Mouse (Mus musculus): ENCODE results near the gene Hist1h3b. TPM values are rescaled to one million over a fixed set of nuclear protein-coding genes. Genes with fewer than 3 reads are reported as not detected.
"Not testable (repeated sequence)": the region's sequence is repeated elsewhere in the genome, so short reads cannot be mapped to it uniquely, and the experiment has no call there.

Hist1h3b gene
- polyA plus RNA-seq, 1 experiment from 2014 or later, result 12.5 TPM

GRCm38 (mm10) chr13:23763586-23764323, 11.7 kb downstream of the Hist1h3b start, which contains the start of gene Hist1h1a:
Gene Hist1h1a (plus strand): TSS chr13:23763666.
- Histone ChIP-seq H3K4me1 (ENCODE audit: control insufficient read depth, insufficient read depth, low read length) (peaks cover 18% of the 10 kb centered on the region; the same call in 1 of the 2 replicates), H3K27ac (ENCODE audit: low read depth, low read length) (peak within 1 kb of the TSS; percentile 98), H3K36me3 (ENCODE audit: control insufficient read depth, insufficient read depth, low read length) (no peaks in the 10 kb centered on the region), H3K9ac (ENCODE audit: low read depth, low read length) (peak within 1 kb of the TSS; percentile 81), H3K27me3 (ENCODE audit: control insufficient read depth, insufficient read depth, low read length) (no peaks in the 10 kb centered on the region), H3K4me3 (ENCODE audit: low read length) (peak within 1 kb of the TSS; percentile 57), H3K9me3 (ENCODE audit: control insufficient read depth, low read length) (no peaks in the 10 kb centered on the region), H3K4me2 (replicated peaks; ENCODE audit: low read depth, low read length) (peak within 1 kb of the TSS; percentile 55)
- 3% methylated on average over 34 of the region's 34 CpGs for WGBS
- peak; percentile 72 for ATAC-seq (ENCODE audit: low FRiP score, low TSS enrichment)

DNA sequence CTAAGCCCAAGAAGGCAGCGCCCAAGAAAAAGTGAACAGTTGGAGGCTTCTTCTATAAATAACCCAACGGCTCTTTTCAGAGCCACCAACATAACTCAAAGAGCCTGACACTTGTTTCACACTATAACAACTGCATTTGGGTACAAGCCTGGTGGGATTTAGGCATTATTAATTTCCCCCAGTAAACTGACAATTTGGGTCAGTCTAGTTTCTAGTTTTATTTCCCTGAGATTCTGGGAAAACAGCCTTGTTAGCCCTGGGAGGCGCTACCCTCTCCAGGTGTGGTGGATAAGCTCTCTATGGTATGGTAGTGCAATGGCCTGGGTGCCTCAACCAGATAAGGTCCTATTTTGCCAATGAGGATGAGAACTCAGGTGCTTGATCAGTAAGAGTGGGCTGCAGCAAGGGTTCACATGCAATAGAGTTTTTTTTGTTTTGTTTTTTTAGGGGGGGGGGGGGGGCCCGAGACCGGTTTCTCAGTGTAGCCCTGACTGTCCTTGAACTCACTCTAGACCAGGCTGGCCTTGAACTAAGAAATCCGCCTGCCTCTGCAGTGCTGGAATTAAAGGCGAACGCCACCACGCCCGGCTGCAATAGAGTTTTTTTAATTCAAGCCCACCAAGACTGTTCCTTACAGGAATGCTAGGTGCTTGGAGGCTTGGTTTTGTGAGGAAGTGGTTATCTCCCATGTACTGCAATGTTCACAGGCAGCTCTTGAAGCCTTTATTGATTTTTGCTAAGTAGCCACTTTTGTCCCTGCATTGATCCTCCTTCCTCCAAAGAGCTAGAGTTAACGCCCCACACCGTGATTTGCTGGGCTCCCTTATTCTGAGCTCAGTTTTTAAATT, 12.5 kb downstream of the Hist1h3b start:
- no peaks in the 10 kb centered on the region for H3K27me3 ChIP-seq (ENCODE audit: control insufficient read depth, insufficient read depth, low read length)
- H3K4me1 ChIP-seq (ENCODE audit: control insufficient read depth, insufficient read depth, low read length), result peaks cover 18% of the 10 kb centered on the region; the same call in 1 of the 2 replicates
- H3K4me3 ChIP-seq (ENCODE audit: low read length), result peak overlapping the region; percentile 57
- no peak for ATAC-seq (ENCODE audit: low FRiP score, low TSS enrichment)
- H3K9me3 ChIP-seq (ENCODE audit: control insufficient read depth, low read length), result no peaks in the 10 kb centered on the region
- no peaks in the 10 kb centered on the region for H3K36me3 ChIP-seq (ENCODE audit: control insufficient read depth, insufficient read depth, low read length)
- 39% methylated on average over 12 of the region's 12 CpGs for WGBS
- H3K9ac ChIP-seq (ENCODE audit: low read depth, low read length), result peak overlapping the region; percentile 81
- H3K27ac ChIP-seq (ENCODE audit: low read depth, low read length), result peak overlapping the region; percentile 98
- H3K4me2 ChIP-seq (replicated peaks; ENCODE audit: low read depth, low read length), result peak overlapping the region; percentile 55

- Histone ChIP-seq H3K9ac (ENCODE audit: low read depth, low read length) (no peak overlapping the region), H3K4me2 (replicated peaks; ENCODE audit: low read depth, low read length) (no peak overlapping the region), H3K27me3 (ENCODE audit: control insufficient read depth, insufficient read depth, low read length) (no peaks in the 10 kb centered on the region), H3K4me1 (ENCODE audit: control insufficient read depth, insufficient read depth, low read length) (peaks cover 13% of the 10 kb centered on the region; the same call in 1 of the 2 replicates), H3K9me3 (ENCODE audit: control insufficient read depth, low read length) (no peaks in the 10 kb centered on the region), H3K36me3 (ENCODE audit: control insufficient read depth, insufficient read depth, low read length) (no peaks in the 10 kb centered on the region), H3K4me3 (ENCODE audit: low read length) (no peak overlapping the region), H3K27ac (ENCODE audit: low read depth, low read length) (no peak overlapping the region)
- ATAC-seq (ENCODE audit: low FRiP score, low TSS enrichment), result no peak
- WGBS, result 57% methylated on average over 1 of the region's 1 CpGs
Observed at GRCm38 (mm10) chr13:23765172-23765513, 13.1 kb downstream of the Hist1h3b start.

DNA sequence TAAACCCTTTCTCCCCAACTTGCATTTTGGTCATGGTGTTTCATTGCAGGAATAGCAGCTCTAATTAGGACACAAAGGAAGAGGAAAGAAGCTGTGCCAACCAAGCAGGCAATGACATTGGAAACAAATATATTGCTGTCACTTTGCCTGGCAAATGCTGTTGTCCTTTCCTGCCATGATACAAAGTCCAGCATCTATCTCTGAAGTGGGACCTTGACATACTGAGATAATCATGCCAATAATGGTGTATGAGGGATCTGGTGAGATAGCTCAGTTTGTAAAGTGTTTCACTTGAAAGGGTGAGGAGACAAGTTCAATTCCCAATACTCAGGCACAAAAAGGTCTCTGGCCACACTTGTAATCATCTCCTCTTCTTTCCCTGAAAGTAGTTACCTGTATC, 14.7 kb downstream of the Hist1h3b start:
- Histone ChIP-seq H3K4me1 (ENCODE audit: control insufficient read depth, insufficient read depth, low read length) (peaks cover 10% of the 10 kb centered on the region; the same call in 1 of the 2 replicates), H3K4me3 (ENCODE audit: low read length) (no peak overlapping the region), H3K9me3 (ENCODE audit: control insufficient read depth, low read length) (no peaks in the 10 kb centered on the region), H3K27me3 (ENCODE audit: control insufficient read depth, insufficient read depth, low read length) (no peaks in the 10 kb centered on the region), H3K9ac (ENCODE audit: low read depth, low read length) (no peak overlapping the region), H3K27ac (ENCODE audit: low read depth, low read length) (no peak overlapping the region), H3K4me2 (replicated peaks; ENCODE audit: low read depth, low read length) (no peak overlapping the region), H3K36me3 (ENCODE audit: control insufficient read depth, insufficient read depth, low read length) (no peaks in the 10 kb centered on the region)
- ATAC-seq (ENCODE audit: low FRiP score, low TSS enrichment), result no peak

GRCm38 (mm10) chr13:23768834-23769397, 16.8 kb downstream of the Hist1h3b start:
- no peak overlapping the region for H3K27ac ChIP-seq (ENCODE audit: low read depth, low read length)
- no peak for ATAC-seq (ENCODE audit: low FRiP score, low TSS enrichment)
- 58% methylated on average over 5 of the region's 5 CpGs for WGBS
- H3K36me3 ChIP-seq (ENCODE audit: control insufficient read depth, insufficient read depth, low read length), result no peaks in the 10 kb centered on the region
- no peaks in the 10 kb centered on the region for H3K27me3 ChIP-seq (ENCODE audit: control insufficient read depth, insufficient read depth, low read length)
- no peaks in the 10 kb centered on the region for H3K9me3 ChIP-seq (ENCODE audit: control insufficient read depth, low read length)
- H3K4me2 ChIP-seq (replicated peaks; ENCODE audit: low read depth, low read length), result no peak overlapping the region
- H3K9ac ChIP-seq (ENCODE audit: low read depth, low read length), result no peak overlapping the region
- peaks cover 6% of the 10 kb centered on the region; the same call in 1 of the 2 replicates for H3K4me1 ChIP-seq (ENCODE audit: control insufficient read depth, insufficient read depth, low read length)
- H3K4me3 ChIP-seq (ENCODE audit: low read length), result no peak overlapping the region

- not testable (repeated sequence) for H3K27me3 ChIP-seq (ENCODE audit: control insufficient read depth, insufficient read depth, low read length); H3K9ac ChIP-seq (ENCODE audit: low read depth, low read length); H3K27ac ChIP-seq (ENCODE audit: low read depth, low read length); H3K4me1 ChIP-seq (ENCODE audit: control insufficient read depth, insufficient read depth, low read length); ATAC-seq (ENCODE audit: low FRiP score, low TSS enrichment); H3K9me3 ChIP-seq (ENCODE audit: control insufficient read depth, low read length); H3K4me2 ChIP-seq (replicated peaks; ENCODE audit: low read depth, low read length); H3K4me3 ChIP-seq (ENCODE audit: low read length); H3K36me3 ChIP-seq (ENCODE audit: control insufficient read depth, insufficient read depth, low read length)
- WGBS, result 74% methylated on average over 2 of the region's 2 CpGs
Observed at GRCm38 (mm10) chr13:23769613-23770012, 17.5 kb downstream of the Hist1h3b start, which contains the start of gene Trim38. Gene Trim38 (plus strand): TSS chr13:23769913.

- peak overlapping the region; percentile 31 for H3K4me2 ChIP-seq (replicated peaks; ENCODE audit: low read depth, low read length)
- no peak overlapping the region for H3K27ac ChIP-seq (ENCODE audit: low read depth, low read length)
- H3K4me1 ChIP-seq (ENCODE audit: control insufficient read depth, insufficient read depth, low read length), result no peaks in the 10 kb centered on the region
- peak; percentile 96 for ATAC-seq (ENCODE audit: low FRiP score, low TSS enrichment)
- no peak overlapping the region for H3K4me3 ChIP-seq (ENCODE audit: low read length)
- H3K36me3 ChIP-seq (ENCODE audit: control insufficient read depth, insufficient read depth, low read length), result no peaks in the 10 kb centered on the region
- H3K9me3 ChIP-seq (ENCODE audit: control insufficient read depth, low read length), result no peaks in the 10 kb centered on the region
- WGBS, result 28% methylated on average over 21 of the region's 21 CpGs
- no peaks in the 10 kb centered on the region for H3K27me3 ChIP-seq (ENCODE audit: control insufficient read depth, insufficient read depth, low read length)
- H3K9ac ChIP-seq (ENCODE audit: low read depth, low read length), result no peak overlapping the region
Observed at GRCm38 (mm10) chr13:23772561-23773313, 20.7 kb downstream of the Hist1h3b start.

DNA sequence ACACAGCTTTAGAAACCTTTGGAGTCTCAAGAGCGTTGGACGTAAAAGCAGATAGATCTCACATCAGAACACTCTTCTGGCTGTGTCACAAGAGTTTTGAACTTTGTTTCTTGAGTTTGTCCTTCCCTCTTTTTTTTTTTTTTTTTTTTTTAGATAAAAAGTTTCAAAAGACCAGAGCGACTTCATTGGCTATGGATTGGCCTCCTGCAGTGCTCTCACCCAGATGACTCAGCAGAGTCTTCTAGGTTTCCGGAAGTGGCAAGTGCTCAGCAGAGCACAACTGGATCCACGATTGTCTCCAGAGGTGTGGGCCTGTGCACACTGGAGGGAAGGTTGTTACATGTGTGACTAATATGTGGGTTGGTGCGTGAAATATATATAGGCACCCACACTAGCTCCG, 26.3 kb downstream of the Hist1h3b start:
- 94% methylated on average over 7 of the region's 7 CpGs for WGBS
- ATAC-seq (ENCODE audit: low FRiP score, low TSS enrichment), result no peak
- no peak overlapping the region for H3K4me2 ChIP-seq (replicated peaks; ENCODE audit: low read depth, low read length)
- no peaks in the 10 kb centered on the region for H3K4me1 ChIP-seq (ENCODE audit: control insufficient read depth, insufficient read depth, low read length)
- H3K27ac ChIP-seq (ENCODE audit: low read depth, low read length), result no peak overlapping the region
- H3K27me3 ChIP-seq (ENCODE audit: control insufficient read depth, insufficient read depth, low read length), result no peaks in the 10 kb centered on the region
- H3K9ac ChIP-seq (ENCODE audit: low read depth, low read length), result no peak overlapping the region
- no peaks in the 10 kb centered on the region for H3K36me3 ChIP-seq (ENCODE audit: control insufficient read depth, insufficient read depth, low read length)
- H3K4me3 ChIP-seq (ENCODE audit: low read length), result no peak overlapping the region
- no peaks in the 10 kb centered on the region for H3K9me3 ChIP-seq (ENCODE audit: control insufficient read depth, low read length)
